Mouse (Mus musculus) hindbrain, postnatal 0 days (tissue): Measurements from ENCODE around the gene Olfr1231. TPM values are rescaled to one million over a fixed set of nuclear protein-coding genes. Genes with fewer than 3 reads are reported as not detected.

ENCODE experiments used
- ATAC-seq: fragments of 200-750 bp; cut with Nextera tagmentation; 2 replicates; pipeline ENCODE4 v1.8.0; 2017; ENCODE audit warnings: mild to moderate bottlenecking, moderate TSS enrichment, moderate library complexity
- DNase-seq: peaks from one replicate; pipeline ENCODE4 v3.0.0-alpha.2; 2015; ENCODE audit warnings: low spot score
- H3K27ac ChIP-seq: fragments of 300-500 bp; sonication (generic); 2 replicates; pipeline ENCODE4 v1.5.1; 2014; ENCODE audit warnings: mild to moderate bottlenecking
- H3K27me3 ChIP-seq: fragments of 300-500 bp; sonication (generic); 2 replicates; pipeline ENCODE4 v1.6.1; 2014; ENCODE audit warnings: low read length, mixed read lengths; ENCODE audit not compliant: insufficient read depth
- H3K36me3 ChIP-seq: fragments of 300-500 bp; sonication (generic); 2 replicates; pipeline ENCODE4 v1.6.1; 2014; ENCODE audit warnings: low read length, mixed read lengths; ENCODE audit not compliant: insufficient read depth
- H3K4me1 ChIP-seq: fragments of 300-500 bp; sonication (generic); 2 replicates; pipeline ENCODE4 v1.6.1; 2014; ENCODE audit warnings: antibody characterized with exemption, low read length, mixed read lengths; ENCODE audit not compliant: insufficient read depth
- H3K4me2 ChIP-seq: fragments of 300-500 bp; sonication (generic); 2 replicates; pipeline ENCODE4 v1.6.1; 2014; ENCODE audit warnings: low read depth, mild to moderate bottlenecking, low read length, moderate library complexity, mixed read lengths
- H3K4me3 ChIP-seq: fragments of 300-500 bp; sonication (generic); 2 replicates; pipeline ENCODE4 v1.5.1; 2014; ENCODE audit warnings: low read length
- H3K9ac ChIP-seq: fragments of 300-500 bp; sonication (generic); replicated peaks from 2 replicates; pipeline ENCODE4 v1.6.1; 2014; ENCODE audit warnings: mild to moderate bottlenecking, low read length, moderate library complexity, mixed read lengths
- H3K9me3 ChIP-seq: fragments of 300-500 bp; sonication (generic); 2 replicates; pipeline ENCODE4 v1.6.1; 2016; ENCODE audit warnings: low read length, mixed read lengths
- CTCF ChIP-seq: IDR thresholded peaks from 2 replicates; pipeline ENCODE4 v1.5.1; 2016; ENCODE audit warnings: antibody characterized with exemption, control low read depth, low read depth
- WGBS: fragments of 180-500 bp; shearing (Covaris S2); extraction: QIAGEN DNeasy Blood & Tissue Kit; methylation state at CpG from one replicate; pipeline ENCODE4 v1.1.7; 2014; 5-methylcytosine and 5-hydroxymethylcytosine counted together
- polyA plus RNA-seq: library from polyadenylated mRNA; unstranded; fragments of >200 nt; fragmentation: Nextera tagmentation; extraction: Ambion mirVana; gene quantifications from 2 replicates; pipeline ENCODE4 v1.2.1, GENCODE M21; 2015
- total RNA-seq: library from RNA; depleted of rRNA; stranded (reverse); fragments of >200 nt; gene quantifications from 2 replicates; pipeline ENCODE4 v1.2.3, GENCODE M21; 2014; rRNA removed

Gene Olfr1231
- total RNA-seq, result not detected in 2 replicates
- not detected in 2 replicates for polyA plus RNA-seq

DNA sequence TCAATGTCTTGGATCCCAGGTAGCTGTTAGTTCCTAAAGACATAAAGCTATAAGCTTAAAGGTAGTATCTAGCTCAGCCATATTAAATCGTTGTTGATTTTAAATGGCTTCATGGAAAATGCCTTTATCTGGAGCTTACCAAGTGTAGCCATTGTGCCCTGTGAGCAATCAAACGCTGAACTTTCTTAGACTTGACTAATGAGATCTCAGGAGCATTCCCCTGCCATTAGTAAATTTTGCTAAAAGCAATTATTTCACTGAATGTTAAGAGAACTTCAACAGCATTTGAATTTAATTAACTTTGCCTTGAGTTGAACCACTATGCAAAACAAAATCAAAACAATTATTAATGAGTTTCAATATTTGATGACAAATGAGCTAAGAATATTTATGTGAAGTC, at the start of gene Olfr1231:
Gene Olfr1231, minus strand, starts transcription at position 101 of the 400 bp plus-strand sequence.
- Histone ChIP-seq H3K9me3 (no peaks in the 10 kb centered on the region), H3K27me3 (no peaks in the 10 kb centered on the region), H3K4me2 (no peak within 1 kb of the TSS), H3K9ac (no peak within 1 kb of the TSS), H3K4me1 (no peaks in the 10 kb centered on the region), H3K36me3 (no peaks in the 10 kb centered on the region), H3K27ac (no peak within 1 kb of the TSS), H3K4me3 (no peak within 1 kb of the TSS)
- WGBS, result 62% methylated on average over 2 of the region's 2 CpGs
- DNase-seq (no peak), ATAC-seq (no peak)
- TF ChIP-seq CTCF, result no peak

DNA sequence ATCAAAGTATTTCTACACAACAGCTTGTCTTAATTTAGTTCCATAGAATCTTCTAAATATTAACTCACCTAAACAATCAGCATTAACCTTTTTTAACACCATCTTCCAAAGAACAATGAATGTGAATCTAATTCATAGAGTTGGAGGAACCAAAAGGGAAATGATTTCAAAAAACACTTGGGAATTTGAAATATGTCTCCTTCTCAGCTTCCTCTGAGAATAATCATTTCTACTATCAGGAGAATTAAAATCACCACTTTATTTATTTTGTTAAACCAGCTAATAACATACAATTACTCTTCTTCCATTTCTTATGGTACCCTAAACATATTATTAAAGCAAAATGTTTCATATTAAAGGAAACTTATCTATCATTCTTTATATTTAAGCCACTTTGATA, 35.4 kb upstream of the Olfr1231 start, which contains the start of gene Olfr1233:
Gene Olfr1233, minus strand, starts transcription at position 101 of the 400 bp plus-strand sequence.
- ATAC-seq (no peak), DNase-seq (no peak)
- no peaks in the 10 kb centered on the region for H3K4me1 ChIP-seq
- no peaks in the 10 kb centered on the region for H3K36me3 ChIP-seq
- no peak for TF ChIP-seq CTCF
- no peak within 1 kb of the TSS for H3K9ac ChIP-seq
- H3K27ac ChIP-seq, result no peak within 1 kb of the TSS
- H3K9me3 ChIP-seq, result no peaks in the 10 kb centered on the region
- no peak within 1 kb of the TSS for H3K4me2 ChIP-seq
- H3K4me3 ChIP-seq, result no peak within 1 kb of the TSS
- H3K27me3 ChIP-seq, result no peaks in the 10 kb centered on the region

DNA sequence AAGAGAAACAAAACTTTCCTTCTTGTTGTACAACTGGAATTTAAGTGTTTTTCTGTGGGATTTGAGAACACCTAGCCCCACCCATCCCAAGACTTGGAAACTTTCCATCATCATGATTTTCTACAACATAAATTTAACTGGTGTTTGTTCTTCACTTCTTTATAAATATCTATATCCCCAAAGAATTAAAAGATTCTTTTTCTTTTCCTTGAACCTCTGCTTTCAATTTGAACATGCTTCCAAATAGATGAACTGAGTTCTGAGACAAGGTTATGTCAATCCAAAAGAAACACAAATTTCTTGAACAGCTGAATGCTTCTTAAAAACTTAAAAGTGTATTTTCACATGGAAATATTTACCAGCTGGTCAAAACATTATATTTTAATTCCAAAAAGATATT, 22.7 kb upstream of the Olfr1231 start, which contains the start of gene Olfr1232:
Gene Olfr1232, minus strand, starts transcription at position 101 of the 400 bp plus-strand sequence.
- H3K4me1 ChIP-seq, result no peaks in the 10 kb centered on the region
- no peaks in the 10 kb centered on the region for H3K36me3 ChIP-seq
- H3K9me3 ChIP-seq, result no peaks in the 10 kb centered on the region
- no peak within 1 kb of the TSS for H3K4me3 ChIP-seq
- H3K9ac ChIP-seq, result no peak within 1 kb of the TSS
- no peak for TF ChIP-seq CTCF
- DNase-seq (no peak), ATAC-seq (no peak)
- no peak within 1 kb of the TSS for H3K4me2 ChIP-seq
- H3K27ac ChIP-seq, result no peak within 1 kb of the TSS
- no peaks in the 10 kb centered on the region for H3K27me3 ChIP-seq

DNA sequence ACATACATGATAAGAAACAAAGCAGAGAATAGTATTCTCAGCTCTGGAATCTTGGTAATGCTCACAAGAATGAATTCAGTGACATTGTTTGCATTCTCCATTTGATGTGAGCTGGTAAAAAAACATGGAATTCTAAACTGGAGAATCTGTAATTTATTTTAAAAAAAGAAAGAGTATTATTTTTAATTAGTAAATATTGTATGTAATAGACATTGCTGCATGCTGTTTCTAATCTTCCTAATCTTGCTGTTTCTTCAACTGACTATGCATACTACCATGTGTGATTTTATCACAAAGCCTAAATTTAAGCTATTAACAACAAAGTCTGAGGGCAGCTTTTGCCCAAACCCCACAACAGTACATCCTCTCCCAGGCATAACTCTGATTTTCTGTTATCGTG, 9.7 kb downstream of the Olfr1231 start, which contains the start of gene Olfr1230:
Gene Olfr1230, minus strand, starts transcription at position 101 of the 400 bp plus-strand sequence.
- Histone ChIP-seq H3K9ac (no peak within 1 kb of the TSS), H3K9me3 (no peaks in the 10 kb centered on the region), H3K4me3 (no peak within 1 kb of the TSS), H3K36me3 (no peaks in the 10 kb centered on the region), H3K4me2 (no peak within 1 kb of the TSS), H3K27ac (no peak within 1 kb of the TSS), H3K27me3 (no peaks in the 10 kb centered on the region), H3K4me1 (no peaks in the 10 kb centered on the region)
- WGBS, result 77% methylated on average over 1 of the region's 1 CpGs
- ATAC-seq (no peak), DNase-seq (no peak)
- no peak for TF ChIP-seq CTCF

DNA sequence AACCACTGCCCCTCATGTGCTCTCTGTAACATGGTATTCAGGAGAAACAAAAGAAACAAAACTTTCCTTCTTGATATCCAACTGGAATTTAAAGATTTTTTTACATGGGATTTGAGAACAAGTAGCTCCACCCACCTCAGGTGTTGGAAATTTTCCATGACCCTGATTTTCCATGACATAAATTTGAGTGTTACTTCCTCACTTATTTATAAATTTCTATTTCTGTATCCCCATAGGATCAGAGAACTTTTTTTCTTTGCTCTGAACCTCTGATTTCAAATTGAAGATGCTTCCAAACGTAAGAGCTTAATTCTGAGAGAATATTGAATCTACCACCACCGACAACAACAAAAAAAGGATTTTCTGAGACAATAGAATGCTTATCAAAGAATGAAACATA, 19.0 kb downstream of the Olfr1231 start, which contains the start of gene Olfr1229:
Gene Olfr1229, minus strand, starts transcription at position 101 of the 400 bp plus-strand sequence.
- Histone ChIP-seq H3K4me1 (no peaks in the 10 kb centered on the region), H3K36me3 (no peaks in the 10 kb centered on the region), H3K4me3 (no peak within 1 kb of the TSS), H3K4me2 (no peak within 1 kb of the TSS), H3K9ac (no peak within 1 kb of the TSS), H3K9me3 (no peaks in the 10 kb centered on the region), H3K27ac (no peak within 1 kb of the TSS), H3K27me3 (no peaks in the 10 kb centered on the region)
- no peak for DNase-seq
- WGBS, result 84% methylated on average over 2 of the region's 2 CpGs
- ATAC-seq, result no peak
- no peak for TF ChIP-seq CTCF

DNA sequence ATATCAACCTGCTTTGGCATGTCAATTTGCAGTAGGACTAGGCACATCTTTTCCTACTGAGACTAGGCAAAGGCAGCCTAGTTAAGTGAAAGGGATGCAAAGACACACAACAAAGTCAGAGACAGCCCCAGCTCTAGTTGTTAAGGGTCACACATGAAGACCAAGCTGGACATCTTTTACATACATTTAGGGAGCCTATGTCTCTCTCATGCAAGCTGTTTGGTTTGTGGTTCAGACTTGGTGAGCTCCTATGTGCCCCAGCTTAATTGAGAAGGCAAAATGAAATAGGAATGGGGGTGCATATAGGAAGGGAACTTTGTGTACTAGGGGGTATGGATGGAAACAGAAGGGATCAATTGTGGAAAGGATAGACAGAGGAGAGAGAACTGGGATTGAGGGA, 52.9 kb downstream of the Olfr1231 start, which contains the start of gene Olfr1228:
Gene Olfr1228, minus strand, starts transcription at position 101 of the 400 bp plus-strand sequence.
- H3K4me1 ChIP-seq, result no peaks in the 10 kb centered on the region
- no peak within 1 kb of the TSS for H3K9ac ChIP-seq
- ATAC-seq, result no peak
- no peak for DNase-seq
- no peak within 1 kb of the TSS for H3K4me2 ChIP-seq
- H3K4me3 ChIP-seq, result no peak within 1 kb of the TSS
- no peaks in the 10 kb centered on the region for H3K27me3 ChIP-seq
- no peak within 1 kb of the TSS for H3K27ac ChIP-seq
- no peaks in the 10 kb centered on the region for H3K36me3 ChIP-seq
- no peaks in the 10 kb centered on the region for H3K9me3 ChIP-seq
- no peak for TF ChIP-seq CTCF

Other genes starting within 250 kb of the Olfr1231 start
- not detected in 2 replicates for gene Olfr1218, start 245.9 kb downstream of the Olfr1231 start, total RNA-seq
- not detected in 2 replicates for gene Olfr1218, start 245.9 kb downstream of the Olfr1231 start, polyA plus RNA-seq
- gene Olfr1219, start 223.6 kb downstream of the Olfr1231 start, total RNA-seq, result not detected in 2 replicates
- gene Olfr1219, start 223.6 kb downstream of the Olfr1231 start, polyA plus RNA-seq, result not detected in 2 replicates
- gene Olfr1220, start 200.2 kb downstream of the Olfr1231 start, total RNA-seq, result not detected in 2 replicates
- gene Olfr1220, start 200.2 kb downstream of the Olfr1231 start, polyA plus RNA-seq, result not detected in 2 replicates
- gene Olfr1221, start 189.8 kb downstream of the Olfr1231 start, total RNA-seq, result not detected in 2 replicates
- gene Olfr1221, start 189.8 kb downstream of the Olfr1231 start, polyA plus RNA-seq, result not detected in 2 replicates
- gene Olfr1222, start 174.0 kb downstream of the Olfr1231 start, total RNA-seq, result not detected in 2 replicates
- gene Olfr1222, start 174.0 kb downstream of the Olfr1231 start, polyA plus RNA-seq, result not detected in 2 replicates
- not detected in 2 replicates for gene Olfr1223, start 155.5 kb downstream of the Olfr1231 start, total RNA-seq
- not detected in 2 replicates for gene Olfr1223, start 155.5 kb downstream of the Olfr1231 start, polyA plus RNA-seq
- gene Olfr1224-ps1, start 143.0 kb downstream of the Olfr1231 start, total RNA-seq, result not detected in 2 replicates
- gene Olfr1224-ps1, start 143.0 kb downstream of the Olfr1231 start, polyA plus RNA-seq, result not detected in 2 replicates
- gene Olfr1225, start 132.4 kb downstream of the Olfr1231 start, total RNA-seq, result not detected in 2 replicates
- not detected in 2 replicates for gene Olfr1225, start 132.4 kb downstream of the Olfr1231 start, polyA plus RNA-seq
- gene Olfr1226, start 107.0 kb downstream of the Olfr1231 start, total RNA-seq, result not detected in 2 replicates
- not detected in 2 replicates for gene Olfr1226, start 107.0 kb downstream of the Olfr1231 start, polyA plus RNA-seq
- gene Olfr1228, start 53.0 kb downstream of the Olfr1231 start, total RNA-seq, result not detected in 2 replicates
- gene Olfr1228, start 53.0 kb downstream of the Olfr1231 start, polyA plus RNA-seq, result not detected in 2 replicates
- not detected in 2 replicates for gene Olfr1229, start 19.1 kb downstream of the Olfr1231 start, total RNA-seq
- gene Olfr1229, start 19.1 kb downstream of the Olfr1231 start, polyA plus RNA-seq, result not detected in 2 replicates
- not detected in 2 replicates for gene Olfr1230, start 9.8 kb downstream of the Olfr1231 start, total RNA-seq
- gene Olfr1230, start 9.8 kb downstream of the Olfr1231 start, polyA plus RNA-seq, result not detected in 2 replicates
- not detected in 2 replicates for gene Olfr1232, start 22.6 kb upstream of the Olfr1231 start, total RNA-seq
- gene Olfr1232, start 22.6 kb upstream of the Olfr1231 start, polyA plus RNA-seq, result not detected in 2 replicates
- not detected in 2 replicates for gene Olfr1233, start 35.3 kb upstream of the Olfr1231 start, total RNA-seq
- not detected in 2 replicates for gene Olfr1233, start 35.3 kb upstream of the Olfr1231 start, polyA plus RNA-seq
- not detected in 2 replicates for gene Olfr1234, start 57.8 kb upstream of the Olfr1231 start, total RNA-seq
- gene Olfr1234, start 57.8 kb upstream of the Olfr1231 start, polyA plus RNA-seq, result not detected in 2 replicates
- not detected in 2 replicates for gene Olfr1238, start 102.6 kb upstream of the Olfr1231 start, total RNA-seq
- gene Olfr1238, start 102.6 kb upstream of the Olfr1231 start, polyA plus RNA-seq, result not detected in 2 replicates
- gene Olfr1239, start 113.3 kb upstream of the Olfr1231 start, total RNA-seq, result not detected in 2 replicates
- not detected in 2 replicates for gene Olfr1239, start 113.3 kb upstream of the Olfr1231 start, polyA plus RNA-seq
- not detected in 2 replicates for gene Olfr1240, start 135.9 kb upstream of the Olfr1231 start, total RNA-seq
- gene Olfr1240, start 135.9 kb upstream of the Olfr1231 start, polyA plus RNA-seq, result not detected in 2 replicates
- gene Olfr1241, start 180.1 kb upstream of the Olfr1231 start, total RNA-seq, result not detected in 2 replicates
- gene Olfr1241, start 180.1 kb upstream of the Olfr1231 start, polyA plus RNA-seq, result not detected in 2 replicates
- gene Olfr1242, start 191.3 kb upstream of the Olfr1231 start, total RNA-seq, result not detected in 2 replicates
- not detected in 2 replicates for gene Olfr1242, start 191.3 kb upstream of the Olfr1231 start, polyA plus RNA-seq
- gene Olfr1243, start 224.4 kb upstream of the Olfr1231 start, total RNA-seq, result not detected in 2 replicates
- not detected in 2 replicates for gene Olfr1243, start 224.4 kb upstream of the Olfr1231 start, polyA plus RNA-seq